Mouse (Mus musculus): ENCODE data around the gene Cracr2b. TPM values are rescaled to one million over a fixed set of nuclear protein-coding genes. Genes with fewer than 3 reads are reported as not detected.

Gene Cracr2b
- polyA plus RNA-seq, 1 experiment from 2014 or later, result 6.6 TPM

DNA sequence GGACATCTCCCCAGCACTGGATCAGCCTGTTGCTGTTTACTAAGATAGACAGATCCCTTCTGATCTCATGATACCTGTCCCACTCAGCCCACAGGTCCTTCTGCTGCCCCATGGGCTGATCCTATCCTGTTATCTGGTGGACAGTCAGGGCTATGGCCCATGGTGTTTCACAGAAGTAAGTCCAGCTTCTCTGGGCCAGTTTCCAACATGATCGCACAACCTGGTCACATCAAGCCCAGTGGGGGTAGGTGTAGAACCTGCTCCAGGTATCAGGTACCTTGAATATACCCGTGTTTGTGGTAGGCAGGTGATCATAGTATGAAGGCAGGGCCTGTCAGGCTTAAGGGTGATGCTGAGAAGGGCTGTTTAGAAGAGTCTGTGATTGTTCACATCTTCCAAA lies 34.5 kb downstream of the Cracr2b start:
- ATAC-seq, result no peak

DNA sequence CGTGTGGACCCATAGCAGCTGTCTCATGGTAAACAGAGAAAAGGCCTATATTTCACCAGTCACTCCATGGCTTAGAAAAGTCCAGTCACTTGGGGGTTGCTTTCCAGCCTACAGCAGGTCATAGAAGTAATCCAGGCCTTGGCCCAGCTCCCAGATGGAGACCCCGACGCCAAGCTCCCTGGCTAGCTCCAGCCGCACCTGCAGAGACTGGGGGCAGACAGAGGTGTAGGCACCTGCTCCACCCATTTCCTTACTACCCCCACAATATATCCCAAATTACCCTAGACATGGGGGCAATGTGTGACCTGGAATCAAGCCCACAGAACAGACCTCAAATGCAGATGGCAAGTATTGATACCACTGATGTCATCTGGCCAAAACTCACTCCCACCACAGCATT lies 35.0 kb downstream of the Cracr2b start:
- no peak overlapping the region for H3K9ac ChIP-seq (ENCODE audit: low read depth, low read length)
- H3K4me3 ChIP-seq (ENCODE audit: low read depth, low read length), result no peak overlapping the region
- H3K4me1 ChIP-seq (ENCODE audit: control insufficient read depth, insufficient read depth, low read length), result no peaks in the 10 kb centered on the region
- no peaks in the 10 kb centered on the region for H3K9me3 ChIP-seq (replicated peaks; ENCODE audit: control insufficient read depth, low read length, poor library complexity, severe bottlenecking)
- H3K27me3 ChIP-seq (ENCODE audit: control insufficient read depth, insufficient read depth, low read depth, low read length), result no peaks in the 10 kb centered on the region
- WGBS, result 89% methylated on average over 4 of the region's 4 CpGs
- no peak overlapping the region for H3K4me2 ChIP-seq (ENCODE audit: low read length)
- H3K27ac ChIP-seq (ENCODE audit: low read length), result no peak overlapping the region
- ATAC-seq, result no peak
- peaks cover 17% of the 10 kb centered on the region for H3K36me3 ChIP-seq (ENCODE audit: control insufficient read depth, insufficient read depth, low read length)

More for the DNA sequence above, 34.5 kb downstream of the Cracr2b start:
- WGBS, result 84% methylated on average over 2 of the region's 2 CpGs
- Histone ChIP-seq H3K9ac (ENCODE audit: low read depth, low read length) (no peak overlapping the region), H3K36me3 (ENCODE audit: control insufficient read depth, insufficient read depth, low read length) (peaks cover 17% of the 10 kb centered on the region), H3K27me3 (ENCODE audit: control insufficient read depth, insufficient read depth, low read depth, low read length) (no peaks in the 10 kb centered on the region), H3K4me2 (ENCODE audit: low read length) (no peak overlapping the region), H3K4me3 (ENCODE audit: low read depth, low read length) (no peak overlapping the region), H3K4me1 (ENCODE audit: control insufficient read depth, insufficient read depth, low read length) (no peaks in the 10 kb centered on the region), H3K9me3 (replicated peaks; ENCODE audit: control insufficient read depth, low read length, poor library complexity, severe bottlenecking) (no peaks in the 10 kb centered on the region), H3K27ac (ENCODE audit: low read length) (no peak overlapping the region)

DNA sequence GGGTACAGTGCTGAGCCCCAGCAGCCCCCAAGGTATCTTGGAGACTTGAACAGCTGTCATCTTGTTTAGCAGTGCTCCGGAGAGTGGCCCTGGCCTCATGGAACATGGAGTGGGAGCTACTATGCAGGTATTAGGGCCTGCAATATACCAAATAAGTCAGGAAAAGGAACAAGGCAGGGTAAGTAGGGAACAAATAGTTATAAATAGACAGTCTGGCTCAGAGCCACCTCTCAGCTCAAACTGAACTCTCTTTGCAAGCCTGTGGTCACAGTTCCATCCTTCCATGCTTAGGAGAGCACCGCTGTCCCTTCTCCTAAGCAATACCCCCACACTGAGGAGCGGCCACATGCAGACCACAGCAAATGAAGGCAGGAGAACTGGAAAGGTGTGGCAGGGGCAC lies 36.7 kb downstream of the Cracr2b start:
- Histone ChIP-seq H3K4me3 (ENCODE audit: low read depth, low read length) (no peak overlapping the region), H3K4me1 (ENCODE audit: control insufficient read depth, insufficient read depth, low read length) (no peaks in the 10 kb centered on the region), H3K4me2 (ENCODE audit: low read length) (no peak overlapping the region), H3K27me3 (ENCODE audit: control insufficient read depth, insufficient read depth, low read depth, low read length) (no peaks in the 10 kb centered on the region), H3K9ac (ENCODE audit: low read depth, low read length) (no peak overlapping the region), H3K36me3 (ENCODE audit: control insufficient read depth, insufficient read depth, low read length) (peaks cover 13% of the 10 kb centered on the region), H3K27ac (ENCODE audit: low read length) (no peak overlapping the region), H3K9me3 (replicated peaks; ENCODE audit: control insufficient read depth, low read length, poor library complexity, severe bottlenecking) (no peaks in the 10 kb centered on the region)
- 97% methylated on average over 3 of the region's 3 CpGs for WGBS
- ATAC-seq, result no peak

DNA sequence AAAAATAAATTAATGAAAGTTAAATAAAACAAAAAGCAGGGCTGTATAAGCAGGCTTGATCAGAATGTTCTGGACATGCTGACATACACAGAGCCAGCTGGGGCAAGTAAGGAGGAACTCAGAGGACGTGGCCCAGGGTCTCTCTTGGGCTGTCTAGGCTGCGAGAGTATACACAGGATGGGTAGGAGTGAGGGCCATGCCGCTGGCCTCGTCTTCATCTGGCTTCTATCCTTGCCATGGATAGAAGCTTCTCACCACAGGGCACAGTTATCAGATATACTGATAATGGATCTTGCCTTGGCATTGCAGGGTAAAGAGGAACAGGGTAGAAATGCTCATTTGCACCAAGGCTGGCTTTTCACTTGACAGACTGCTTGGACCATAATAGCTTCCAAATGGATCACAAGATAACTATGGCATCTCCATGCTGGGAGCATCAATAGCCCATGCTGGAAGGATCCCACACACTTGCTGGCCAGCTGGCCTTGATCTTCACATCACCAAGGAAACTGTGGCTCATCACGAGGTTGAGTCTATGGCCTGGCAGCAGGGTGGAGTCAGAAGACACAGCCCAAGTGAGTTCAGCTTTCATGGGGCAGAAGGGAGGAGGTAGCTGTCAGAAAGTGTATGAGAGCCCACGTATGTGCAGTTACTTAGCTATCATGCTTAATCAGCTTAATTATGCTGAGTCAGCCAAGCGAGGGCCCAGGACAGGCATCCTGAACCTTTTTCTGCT lies 41.1 kb downstream of the Cracr2b start:
- Histone ChIP-seq H3K9me3 (replicated peaks; ENCODE audit: control insufficient read depth, low read length, poor library complexity, severe bottlenecking) (no peaks in the 10 kb centered on the region), H3K4me3 (ENCODE audit: low read depth, low read length) (no peak overlapping the region), H3K4me1 (ENCODE audit: control insufficient read depth, insufficient read depth, low read length) (no peaks in the 10 kb centered on the region), H3K27ac (ENCODE audit: low read length) (no peak overlapping the region), H3K9ac (ENCODE audit: low read depth, low read length) (no peak overlapping the region), H3K4me2 (ENCODE audit: low read length) (no peak overlapping the region), H3K27me3 (ENCODE audit: control insufficient read depth, insufficient read depth, low read depth, low read length) (no peaks in the 10 kb centered on the region), H3K36me3 (ENCODE audit: control insufficient read depth, insufficient read depth, low read length) (peaks cover 6% of the 10 kb centered on the region; the same call in 1 of the 2 replicates)
- no peak for ATAC-seq
- 88% methylated on average over 7 of the region's 7 CpGs for WGBS

DNA sequence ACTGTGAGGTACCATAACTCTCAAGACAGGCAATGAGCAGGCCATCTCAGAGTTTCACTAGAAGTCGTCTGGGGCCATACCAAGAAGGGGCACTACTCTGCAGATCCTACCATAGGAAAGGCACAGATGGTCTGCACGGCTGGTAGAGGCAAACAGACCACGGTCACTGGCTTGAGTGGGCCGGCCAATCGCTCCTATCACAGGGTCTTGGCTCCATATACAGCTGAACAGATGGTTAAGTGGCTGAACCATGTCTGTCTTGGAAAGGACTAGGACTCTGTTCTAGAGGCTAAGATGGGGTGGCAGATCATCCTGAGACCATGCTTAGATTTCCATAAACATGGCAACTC lies 41.6 kb downstream of the Cracr2b start:
- no peaks in the 10 kb centered on the region for H3K4me1 ChIP-seq (ENCODE audit: control insufficient read depth, insufficient read depth, low read length)
- no peak for ATAC-seq
- H3K27ac ChIP-seq (ENCODE audit: low read length), result no peak overlapping the region
- H3K4me3 ChIP-seq (ENCODE audit: low read depth, low read length), result no peak overlapping the region
- H3K9me3 ChIP-seq (replicated peaks; ENCODE audit: control insufficient read depth, low read length, poor library complexity, severe bottlenecking), result no peaks in the 10 kb centered on the region
- no peak overlapping the region for H3K9ac ChIP-seq (ENCODE audit: low read depth, low read length)
- 85% methylated on average over 5 of the region's 5 CpGs for WGBS
- H3K27me3 ChIP-seq (ENCODE audit: control insufficient read depth, insufficient read depth, low read depth, low read length), result no peaks in the 10 kb centered on the region
- peaks cover 6% of the 10 kb centered on the region; the same call in 1 of the 2 replicates for H3K36me3 ChIP-seq (ENCODE audit: control insufficient read depth, insufficient read depth, low read length)
- H3K4me2 ChIP-seq (ENCODE audit: low read length), result no peak overlapping the region

DNA sequence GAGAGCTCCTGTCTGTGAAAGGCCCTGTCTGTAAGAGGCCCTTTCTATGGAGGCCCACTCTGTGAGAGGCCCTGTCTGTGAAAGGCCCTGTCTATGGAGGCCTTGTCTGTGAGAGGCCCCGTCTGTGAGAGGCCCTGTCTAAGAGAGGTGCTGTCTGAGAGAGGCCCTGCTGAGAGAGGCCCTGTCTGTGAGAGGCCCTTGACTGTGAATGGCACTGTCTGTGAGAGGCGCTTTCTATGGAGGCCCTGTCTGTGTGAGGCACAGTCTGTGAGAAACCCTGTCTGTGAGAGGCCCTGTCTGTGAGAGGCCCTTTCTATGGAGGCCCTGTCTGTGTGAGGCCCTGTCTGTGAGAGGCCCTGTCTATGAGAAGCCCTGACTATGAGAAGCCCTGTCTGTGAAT lies 45.4 kb downstream of the Cracr2b start:
- Histone ChIP-seq H3K4me1 (ENCODE audit: control insufficient read depth, insufficient read depth, low read length) (no peaks in the 10 kb centered on the region), H3K27me3 (ENCODE audit: control insufficient read depth, insufficient read depth, low read depth, low read length) (no peaks in the 10 kb centered on the region), H3K4me3 (ENCODE audit: low read depth, low read length) (no peak overlapping the region), H3K9ac (ENCODE audit: low read depth, low read length) (no peak overlapping the region), H3K9me3 (replicated peaks; ENCODE audit: control insufficient read depth, low read length, poor library complexity, severe bottlenecking) (no peaks in the 10 kb centered on the region), H3K27ac (ENCODE audit: low read length) (no peak overlapping the region), H3K4me2 (ENCODE audit: low read length) (no peak overlapping the region), H3K36me3 (ENCODE audit: control insufficient read depth, insufficient read depth, low read length) (0 out of 2 replicates have a peak, but pooled peaks cover 5% of the 10 kb centered on the region)
- ATAC-seq, result no peak
- WGBS, result 61% methylated on average over 2 of the region's 2 CpGs

DNA sequence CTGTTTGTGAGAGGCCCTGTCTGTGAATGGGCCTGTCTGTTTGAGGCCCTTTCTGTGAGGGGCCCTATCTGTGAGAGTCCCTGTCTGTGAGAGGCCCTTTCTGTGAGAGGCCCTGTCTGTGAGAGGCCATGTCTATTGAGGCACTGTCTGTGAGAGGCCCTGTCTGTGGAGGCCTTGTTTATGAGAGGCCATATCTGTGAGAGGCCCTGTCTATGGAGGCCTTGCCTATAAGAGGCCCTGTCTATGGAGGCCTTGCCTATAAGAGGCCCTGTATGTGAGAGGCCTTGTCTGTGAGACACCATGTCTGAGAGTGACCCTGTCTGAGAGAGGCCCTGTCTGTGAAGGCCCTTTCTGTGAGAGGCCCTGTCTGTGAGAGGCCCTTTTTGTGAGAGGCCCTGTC lies 47.3 kb downstream of the Cracr2b start:
- Histone ChIP-seq H3K27me3 (ENCODE audit: control insufficient read depth, insufficient read depth, low read depth, low read length) (no peaks in the 10 kb centered on the region), H3K27ac (ENCODE audit: low read length) (no peak overlapping the region), H3K4me3 (ENCODE audit: low read depth, low read length) (no peak overlapping the region), H3K4me1 (ENCODE audit: control insufficient read depth, insufficient read depth, low read length) (no peaks in the 10 kb centered on the region), H3K4me2 (ENCODE audit: low read length) (no peak overlapping the region), H3K36me3 (ENCODE audit: control insufficient read depth, insufficient read depth, low read length) (peaks cover 9% of the 10 kb centered on the region; the same call in 1 of the 2 replicates), H3K9me3 (replicated peaks; ENCODE audit: control insufficient read depth, low read length, poor library complexity, severe bottlenecking) (no peaks in the 10 kb centered on the region), H3K9ac (ENCODE audit: low read depth, low read length) (no peak overlapping the region)
- no peak for ATAC-seq

DNA sequence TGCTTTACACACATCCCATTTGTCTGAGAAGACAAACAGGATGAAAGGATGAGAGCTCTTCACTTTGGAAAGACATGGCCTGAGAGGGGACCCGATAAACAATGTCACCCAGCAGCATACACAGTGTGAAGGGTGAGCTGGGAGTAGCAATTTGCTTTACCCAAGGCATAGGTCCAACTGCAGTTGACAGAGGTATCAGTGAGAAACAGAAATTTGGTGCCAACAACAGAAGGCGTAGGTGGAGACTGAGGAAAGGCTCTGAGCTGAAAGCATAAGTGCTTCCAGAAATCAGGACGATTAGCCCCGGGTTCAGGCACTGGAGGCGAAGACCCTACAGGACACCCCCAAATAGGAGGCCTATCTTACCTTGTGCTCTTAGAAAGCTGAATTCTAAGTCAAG lies 49.3 kb downstream of the Cracr2b start:
- WGBS, result 94% methylated on average over 5 of the region's 5 CpGs
- no peak overlapping the region for H3K4me2 ChIP-seq (ENCODE audit: low read length)
- no peaks in the 10 kb centered on the region for H3K27me3 ChIP-seq (ENCODE audit: control insufficient read depth, insufficient read depth, low read depth, low read length)
- peaks cover 13% of the 10 kb centered on the region; the same call in 1 of the 2 replicates for H3K36me3 ChIP-seq (ENCODE audit: control insufficient read depth, insufficient read depth, low read length)
- no peak overlapping the region for H3K4me3 ChIP-seq (ENCODE audit: low read depth, low read length)
- H3K4me1 ChIP-seq (ENCODE audit: control insufficient read depth, insufficient read depth, low read length), result no peaks in the 10 kb centered on the region
- no peak overlapping the region for H3K9ac ChIP-seq (ENCODE audit: low read depth, low read length)
- H3K27ac ChIP-seq (ENCODE audit: low read length), result no peak overlapping the region
- H3K9me3 ChIP-seq (replicated peaks; ENCODE audit: control insufficient read depth, low read length, poor library complexity, severe bottlenecking), result no peaks in the 10 kb centered on the region
- ATAC-seq, result no peak

DNA sequence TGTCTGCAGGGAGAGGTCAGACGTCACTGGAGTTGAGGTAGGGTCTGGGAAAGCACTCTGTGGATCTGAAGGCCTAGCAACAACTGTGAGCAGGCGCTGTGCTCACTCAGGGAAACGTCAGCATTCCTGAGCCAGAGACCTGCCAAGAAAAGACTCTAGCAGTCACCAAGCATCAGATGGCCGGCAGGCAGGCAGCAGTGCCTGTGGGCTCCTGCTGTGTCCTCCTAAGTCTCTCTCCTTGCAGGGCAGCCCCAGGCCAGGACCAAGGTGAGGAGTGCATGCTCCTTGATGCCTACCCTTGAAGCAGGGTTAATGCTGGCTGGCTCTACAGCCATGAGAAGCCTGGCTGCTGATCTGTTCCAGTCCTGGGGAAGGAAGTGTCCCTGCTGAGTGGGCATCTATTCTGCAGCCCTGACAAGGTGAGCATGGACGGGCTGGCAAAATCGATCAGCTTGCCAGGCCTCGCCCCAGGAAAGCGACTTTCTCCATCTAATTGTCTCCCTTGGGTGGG lies 49.8 kb downstream of the Cracr2b start:
- no peaks in the 10 kb centered on the region for H3K27me3 ChIP-seq (ENCODE audit: control insufficient read depth, insufficient read depth, low read depth, low read length)
- no peaks in the 10 kb centered on the region for H3K9me3 ChIP-seq (replicated peaks; ENCODE audit: control insufficient read depth, low read length, poor library complexity, severe bottlenecking)
- peaks cover 15% of the 10 kb centered on the region; the same call in 1 of the 2 replicates for H3K36me3 ChIP-seq (ENCODE audit: control insufficient read depth, insufficient read depth, low read length)
- no peaks in the 10 kb centered on the region for H3K4me1 ChIP-seq (ENCODE audit: control insufficient read depth, insufficient read depth, low read length)
- H3K4me2 ChIP-seq (ENCODE audit: low read length), result no peak overlapping the region
- H3K4me3 ChIP-seq (ENCODE audit: low read depth, low read length), result no peak overlapping the region
- no peak overlapping the region for H3K27ac ChIP-seq (ENCODE audit: low read length)
- ATAC-seq, result no peak
- 70% methylated on average over 8 of the region's 8 CpGs for WGBS
- no peak overlapping the region for H3K9ac ChIP-seq (ENCODE audit: low read depth, low read length)

Measured in midbrain, embryonic 16.5 days (tissue).